Mouse (Mus musculus): Measurements from ENCODE around the gene Ptprj. TPM values are rescaled to one million over a fixed set of nuclear protein-coding genes. Genes with fewer than 3 reads are reported as not detected.

The Ptprj gene
- polyA plus RNA-seq (2016; fragmentation: Nextera tagmentation; extraction: Ambion mirVana) = 1.0 and 1.3 TPM in 2 replicates

DNA sequence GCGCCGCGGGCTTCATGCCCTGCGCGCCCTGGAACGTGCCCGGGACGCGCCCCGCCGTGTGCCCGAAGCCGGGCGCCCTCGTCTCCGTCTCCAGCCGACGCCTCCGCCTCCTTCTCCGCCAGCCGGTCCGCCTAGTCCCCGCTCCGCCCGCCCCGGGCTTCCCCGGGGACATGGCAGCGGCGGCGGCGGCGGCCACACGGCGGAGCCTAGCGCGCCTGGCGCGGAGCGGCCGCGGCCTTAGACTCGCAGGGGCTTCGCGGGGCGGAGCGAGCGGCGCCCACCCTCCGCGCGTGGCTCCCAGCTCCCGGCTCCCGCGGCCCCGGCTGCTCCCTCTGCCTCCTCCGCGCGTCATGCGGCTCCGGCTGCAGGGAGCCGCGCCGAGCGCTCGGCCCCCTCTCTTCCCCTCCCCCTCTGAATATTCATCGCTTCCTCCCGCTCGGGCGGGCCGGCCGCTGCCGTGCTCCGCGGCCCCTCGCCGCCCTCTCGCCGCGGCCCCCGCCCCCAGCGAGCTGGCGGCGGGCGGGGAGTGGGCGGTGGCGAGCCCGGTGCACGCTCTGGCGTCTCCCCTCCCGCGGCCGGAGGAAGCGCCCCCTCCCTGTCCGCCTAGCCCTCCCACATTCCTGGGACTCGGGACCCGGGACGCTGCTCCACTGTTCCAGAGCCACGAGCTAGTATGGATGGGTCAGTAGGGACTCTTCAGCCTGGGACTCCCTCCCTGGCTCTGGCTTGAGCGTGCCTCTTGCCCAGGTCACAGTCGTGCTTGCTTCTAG, at the start of gene Ptprj:
Ptprj (minus strand) TSS at position 412 of the 770 bp plus-strand sequence.
- Histone ChIP-seq H3K27me3 (ENCODE audit: low read depth, poor library complexity, severe bottlenecking) (peaks cover 33% of the 10 kb centered on the region), H3K36me3 (no peaks in the 10 kb centered on the region), H3K4me1 (peaks cover 26% of the 10 kb centered on the region), H3K27ac (peak within 1 kb of the TSS; percentile 92), H3K9me3 (replicated peaks) (no peaks in the 10 kb centered on the region), H3K4me3 (peak within 1 kb of the TSS; percentile 85)
- DNase-seq (ENCODE audit: low spot score) = peak; percentile 80
- under 1% methylated on average over 91 of the region's 100 CpGs for WGBS

DNA sequence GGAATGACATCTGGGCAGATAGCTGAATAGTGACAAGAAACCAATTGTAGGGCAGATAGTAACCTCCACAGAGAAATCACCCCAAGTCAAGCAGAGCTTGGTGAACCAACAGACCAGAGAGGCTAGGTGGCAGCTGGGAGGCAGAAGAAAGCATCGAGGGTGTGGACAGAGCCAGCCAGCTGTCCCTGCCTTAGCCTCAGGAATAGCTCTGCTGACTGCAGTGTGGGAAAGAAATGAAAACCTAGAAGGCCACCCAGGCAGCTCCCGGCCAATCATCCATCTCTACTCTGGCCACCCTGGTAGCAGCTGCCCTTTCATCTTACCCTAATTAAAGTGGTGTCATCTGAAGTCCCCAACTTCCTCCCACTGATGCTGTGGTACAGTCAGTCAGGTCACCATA, 49.1 kb upstream of the Ptprj start:
- no peak overlapping the region for H3K27ac ChIP-seq
- no peak for DNase-seq (ENCODE audit: low spot score)

GRCm38 (mm10) chr2:90628261-90628660, 47.8 kb upstream of the Ptprj start:
- H3K4me3 ChIP-seq = no peak overlapping the region
- no peaks in the 10 kb centered on the region for H3K36me3 ChIP-seq
- 0 out of 2 replicates have a peak, but pooled peaks cover 4% of the 10 kb centered on the region for H3K4me1 ChIP-seq
- DNase-seq (ENCODE audit: low spot score) = no peak
- H3K27me3 ChIP-seq (ENCODE audit: low read depth, poor library complexity, severe bottlenecking) = peaks cover 27% of the 10 kb centered on the region; the same call in 1 of the 2 replicates
- no peak overlapping the region for H3K27ac ChIP-seq
- WGBS = 94% methylated on average over 5 of the region's 5 CpGs
- H3K9me3 ChIP-seq (replicated peaks) = no peaks in the 10 kb centered on the region

More for the DNA sequence above, 49.1 kb upstream of the Ptprj start:
- H3K4me1 ChIP-seq = 0 out of 2 replicates have a peak, but pooled peaks cover 4% of the 10 kb centered on the region
- no peaks in the 10 kb centered on the region for H3K9me3 ChIP-seq (replicated peaks)
- H3K27me3 ChIP-seq (ENCODE audit: low read depth, poor library complexity, severe bottlenecking) = peaks cover 40% of the 10 kb centered on the region; the same call in 1 of the 2 replicates
- H3K4me3 ChIP-seq = no peak overlapping the region
- H3K36me3 ChIP-seq = no peaks in the 10 kb centered on the region
- WGBS = 20% methylated on average over 2 of the region's 2 CpGs

DNA sequence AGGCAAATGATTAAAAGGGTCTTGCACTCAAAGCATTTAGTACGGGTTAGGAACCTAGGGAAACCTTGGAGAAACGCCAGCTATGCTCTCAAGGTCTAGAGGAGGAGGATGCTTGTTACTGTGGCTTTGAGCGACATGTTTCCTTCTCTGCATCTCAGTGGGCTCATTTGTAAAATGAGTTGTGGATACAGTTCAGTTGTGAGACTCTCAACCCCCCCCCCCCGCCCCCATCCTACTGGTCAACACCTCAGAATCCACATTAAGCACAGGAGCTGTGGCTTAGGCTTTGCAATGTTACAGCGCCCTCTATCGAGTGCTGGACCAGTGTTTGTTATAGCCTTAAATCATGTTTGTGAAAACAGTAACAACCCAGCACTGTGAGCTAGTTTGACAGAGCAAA, 44.5 kb upstream of the Ptprj start:
- Histone ChIP-seq H3K36me3 (no peaks in the 10 kb centered on the region), H3K27me3 (ENCODE audit: low read depth, poor library complexity, severe bottlenecking) (0 out of 2 replicates have a peak, but pooled peaks cover 4% of the 10 kb centered on the region), H3K27ac (no peak overlapping the region), H3K4me1 (0 out of 2 replicates have a peak, but pooled peaks cover 4% of the 10 kb centered on the region), H3K9me3 (replicated peaks) (no peaks in the 10 kb centered on the region), H3K4me3 (no peak overlapping the region)
- WGBS = 23% methylated on average over 6 of the region's 6 CpGs
- DNase-seq (ENCODE audit: low spot score) = peak; percentile 46

- DNase-seq (ENCODE audit: low spot score) = no peak
- H3K27ac ChIP-seq = no peak overlapping the region
Observed at GRCm38 (mm10) chr2:90624339-90624738, 43.9 kb upstream of the Ptprj start.

GRCm38 (mm10) chr2:90620815-90621214, 40.4 kb upstream of the Ptprj start:
- no peaks in the 10 kb centered on the region for H3K27me3 ChIP-seq (ENCODE audit: low read depth, poor library complexity, severe bottlenecking)
- H3K9me3 ChIP-seq (replicated peaks) = no peaks in the 10 kb centered on the region
- H3K36me3 ChIP-seq = no peaks in the 10 kb centered on the region
- H3K27ac ChIP-seq = no peak overlapping the region
- no peak overlapping the region for H3K4me3 ChIP-seq
- no peak for DNase-seq (ENCODE audit: low spot score)
- no peaks in the 10 kb centered on the region for H3K4me1 ChIP-seq
- 72% methylated on average over 5 of the region's 5 CpGs for WGBS

More at GRCm38 (mm10) chr2:90624339-90624738, 43.9 kb upstream of the Ptprj start:
- H3K4me1 ChIP-seq = no peaks in the 10 kb centered on the region
- 47% methylated on average over 4 of the region's 4 CpGs for WGBS
- no peaks in the 10 kb centered on the region for H3K36me3 ChIP-seq
- no peaks in the 10 kb centered on the region for H3K9me3 ChIP-seq (replicated peaks)
- no peak overlapping the region for H3K4me3 ChIP-seq
- H3K27me3 ChIP-seq (ENCODE audit: low read depth, poor library complexity, severe bottlenecking) = no peaks in the 10 kb centered on the region

GRCm38 (mm10) chr2:90619648-90620047, 39.2 kb upstream of the Ptprj start:
- H3K27me3 ChIP-seq (ENCODE audit: low read depth, poor library complexity, severe bottlenecking) = no peaks in the 10 kb centered on the region
- H3K4me3 ChIP-seq = no peak overlapping the region
- 53% methylated on average over 2 of the region's 2 CpGs for WGBS
- no peaks in the 10 kb centered on the region for H3K9me3 ChIP-seq (replicated peaks)
- no peak for DNase-seq (ENCODE audit: low spot score)
- H3K27ac ChIP-seq = no peak overlapping the region
- no peaks in the 10 kb centered on the region for H3K36me3 ChIP-seq
- H3K4me1 ChIP-seq = no peaks in the 10 kb centered on the region

- H3K4me3 ChIP-seq = no peak overlapping the region
- H3K27ac ChIP-seq = no peak overlapping the region
- H3K36me3 ChIP-seq = no peaks in the 10 kb centered on the region
- no peaks in the 10 kb centered on the region for H3K27me3 ChIP-seq (ENCODE audit: low read depth, poor library complexity, severe bottlenecking)
- 88% methylated on average over 14 of the region's 14 CpGs for WGBS
- DNase-seq (ENCODE audit: low spot score) = no peak
- H3K9me3 ChIP-seq (replicated peaks) = no peaks in the 10 kb centered on the region
- H3K4me1 ChIP-seq = no peaks in the 10 kb centered on the region
Observed at GRCm38 (mm10) chr2:90614651-90615171, 34.3 kb upstream of the Ptprj start.

GRCm38 (mm10) chr2:90613591-90613990, 33.1 kb upstream of the Ptprj start:
- Histone ChIP-seq H3K27me3 (ENCODE audit: low read depth, poor library complexity, severe bottlenecking) (no peaks in the 10 kb centered on the region), H3K4me1 (no peaks in the 10 kb centered on the region), H3K36me3 (no peaks in the 10 kb centered on the region), H3K27ac (no peak overlapping the region), H3K4me3 (no peak overlapping the region), H3K9me3 (replicated peaks) (no peaks in the 10 kb centered on the region)
- 82% methylated on average over 3 of the region's 3 CpGs for WGBS
- no peak for DNase-seq (ENCODE audit: low spot score)

- no peak for DNase-seq (ENCODE audit: low spot score)
- no peak overlapping the region for H3K27ac ChIP-seq
- no peaks in the 10 kb centered on the region for H3K27me3 ChIP-seq (ENCODE audit: low read depth, poor library complexity, severe bottlenecking)
- no peaks in the 10 kb centered on the region for H3K4me1 ChIP-seq
- no peaks in the 10 kb centered on the region for H3K36me3 ChIP-seq
- no peaks in the 10 kb centered on the region for H3K9me3 ChIP-seq (replicated peaks)
- H3K4me3 ChIP-seq = no peak overlapping the region
- 82% methylated on average over 2 of the region's 2 CpGs for WGBS
Observed at GRCm38 (mm10) chr2:90613006-90613405, 32.6 kb upstream of the Ptprj start.

DNA sequence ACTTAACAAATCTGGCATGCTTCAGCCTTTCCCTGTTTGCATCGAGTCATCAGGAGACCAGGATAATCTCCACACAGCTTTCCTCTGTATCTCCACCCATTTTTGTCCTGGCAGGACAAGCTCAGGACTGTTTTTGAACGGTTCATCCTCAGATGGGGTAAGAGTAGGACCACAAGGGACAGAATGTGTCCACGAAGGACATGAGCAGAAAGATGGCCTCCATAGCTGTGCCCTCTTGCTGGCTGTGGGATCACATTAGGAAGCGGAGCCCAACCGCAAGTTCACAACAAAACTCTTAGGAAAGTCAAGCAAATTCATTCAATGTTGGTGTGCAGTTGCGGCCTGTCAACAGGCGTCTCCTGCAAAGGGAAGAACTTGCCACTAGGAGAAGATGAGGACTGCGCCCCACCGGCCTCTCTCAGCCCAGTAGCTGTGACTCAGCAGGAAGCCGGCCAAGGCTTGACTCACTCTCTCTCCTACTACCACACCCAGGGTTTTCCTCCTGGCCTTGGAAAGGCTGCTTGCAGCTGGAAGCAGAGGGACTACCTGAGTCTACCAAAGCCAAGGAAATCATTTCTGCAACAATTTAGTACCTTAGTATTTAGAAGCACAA, 31.6 kb upstream of the Ptprj start:
- Histone ChIP-seq H3K27ac (no peak overlapping the region), H3K36me3 (no peaks in the 10 kb centered on the region), H3K4me3 (no peak overlapping the region), H3K27me3 (ENCODE audit: low read depth, poor library complexity, severe bottlenecking) (no peaks in the 10 kb centered on the region), H3K4me1 (no peaks in the 10 kb centered on the region), H3K9me3 (replicated peaks) (no peaks in the 10 kb centered on the region)
- 92% methylated on average over 10 of the region's 10 CpGs for WGBS
- no peak for DNase-seq (ENCODE audit: low spot score)

- 94% methylated on average over 3 of the region's 3 CpGs for WGBS
- no peaks in the 10 kb centered on the region for H3K36me3 ChIP-seq
- no peaks in the 10 kb centered on the region for H3K27me3 ChIP-seq (ENCODE audit: low read depth, poor library complexity, severe bottlenecking)
- H3K4me1 ChIP-seq = no peaks in the 10 kb centered on the region
- H3K9me3 ChIP-seq (replicated peaks) = no peaks in the 10 kb centered on the region
- no peak for DNase-seq (ENCODE audit: low spot score)
- no peak overlapping the region for H3K27ac ChIP-seq
- no peak overlapping the region for H3K4me3 ChIP-seq
Observed at GRCm38 (mm10) chr2:90601056-90601455, 20.6 kb upstream of the Ptprj start.

DNA sequence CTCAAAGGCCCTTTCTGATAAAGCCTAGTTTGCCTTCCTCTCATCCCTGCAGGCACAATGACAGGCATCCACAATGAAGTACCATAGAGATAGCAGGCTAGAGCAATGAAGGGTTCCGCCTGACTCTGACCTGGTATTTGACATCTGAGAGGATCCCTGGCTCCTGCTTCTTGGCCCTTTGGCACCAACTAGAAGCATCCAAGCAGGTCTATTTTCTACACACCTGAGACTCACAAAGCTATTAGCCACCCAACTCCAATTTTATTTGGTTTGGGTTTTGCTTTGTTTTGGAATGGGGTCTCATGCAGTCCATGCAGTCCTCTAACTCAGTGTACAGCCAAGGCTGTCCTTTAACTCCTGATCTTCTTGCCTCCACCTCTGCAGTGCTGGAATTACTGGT, 7.7 kb upstream of the Ptprj start:
- Histone ChIP-seq H3K4me1 (no peaks in the 10 kb centered on the region), H3K4me3 (no peak overlapping the region), H3K36me3 (no peaks in the 10 kb centered on the region), H3K9me3 (replicated peaks) (no peaks in the 10 kb centered on the region), H3K27ac (no peak overlapping the region), H3K27me3 (ENCODE audit: low read depth, poor library complexity, severe bottlenecking) (peaks cover 2% of the 10 kb centered on the region; the same call in 1 of the 2 replicates)
- DNase-seq (ENCODE audit: low spot score) = no peak
- 91% methylated on average over 1 of the region's 1 CpGs for WGBS
